Mouse (Mus musculus) bone marrow macrophage, adult 2 months (primary cell): ENCODE results near the gene Herc4.

ENCODE experiments used
- CTCF ChIP-seq: IDR thresholded peaks from 2 replicates; pipeline ENCODE4 v1.5.1; 2012; ENCODE audit warnings: low read depth, mild to moderate bottlenecking, low read length, moderate library complexity
- POLR2A ChIP-seq: IDR thresholded peaks from 2 replicates; pipeline ENCODE4 v1.6.1; 2012; ENCODE audit warnings: mild to moderate bottlenecking, low read depth, low read length, borderline replicate concordance

DNA sequence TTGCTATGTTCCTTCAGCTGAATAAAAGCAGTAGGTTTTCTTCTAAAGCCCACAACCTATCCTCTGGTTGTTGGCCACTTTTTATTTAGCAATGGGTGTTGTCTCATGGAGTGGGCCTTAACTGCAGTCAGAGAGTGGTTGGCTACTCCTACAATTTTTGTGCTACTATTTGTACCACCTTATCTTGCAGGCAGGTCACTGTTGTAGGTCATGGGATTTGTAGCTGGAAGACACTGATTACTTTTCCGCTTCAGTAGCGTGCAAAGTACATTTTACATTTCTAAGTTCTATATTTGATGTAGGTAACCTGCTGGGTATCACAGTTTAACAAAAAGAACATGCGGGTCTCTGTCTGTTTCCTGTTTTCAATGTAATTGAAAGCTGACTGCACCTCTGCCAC is 15.7 kb downstream of the Herc4 start:
- no peak for TF ChIP-seq CTCF
- no peak for TF ChIP-seq POLR2A
